Mouse (Mus musculus) liver, adult 2 months (tissue): ENCODE measurements around the gene Armh3.

ENCODE experiments used
- CTCF ChIP-seq: fragments of 200-500 bp; IDR thresholded peaks from 2 replicates; pipeline ENCODE4 v1.5.1; 2011; ENCODE audit warnings: low read depth, low read length, control low read depth
- POLR2A ChIP-seq: fragments of 200-500 bp; IDR thresholded peaks from 2 replicates; pipeline ENCODE4 v1.6.1; 2011; ENCODE audit warnings: low read length, control low read depth; ENCODE audit not compliant: insufficient read depth; ENCODE audit errors: extremely low read depth

- no peak for TF ChIP-seq CTCF
- TF ChIP-seq POLR2A = no peak
Observed at GRCm38 (mm10) chr19:45949236-45949635, 49.1 kb downstream of the Armh3 start.
